Mouse (Mus musculus): ENCODE results near the gene Ebna1bp2.

DNA sequence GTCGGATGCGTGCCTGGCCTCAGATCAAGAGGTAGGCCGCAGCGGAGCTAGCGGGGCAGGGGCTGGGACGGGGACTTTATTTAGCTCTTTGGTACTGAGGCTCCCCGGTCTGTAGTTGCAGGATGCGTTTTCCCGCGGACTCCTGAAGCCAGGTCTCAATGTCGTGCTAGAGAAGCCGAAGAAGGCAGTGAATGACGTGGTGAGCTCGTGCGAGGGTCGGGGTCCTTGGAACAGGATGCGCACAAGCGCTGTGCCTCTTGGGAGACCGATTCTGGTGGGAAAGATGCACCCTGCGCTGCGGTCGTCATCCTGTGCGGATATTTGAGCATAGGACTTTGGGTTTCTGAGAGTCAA, 345 bp downstream of the Ebna1bp2 start:
- TF ChIP-seq POLR2A (IDR thresholded peaks at IDR 0.05; ENCODE audit: borderline replicate concordance, control insufficient read depth, low read depth, low read length) = no peak
- TF ChIP-seq CTCF (IDR thresholded peaks at IDR 0.05; ENCODE audit: control insufficient read depth, insufficient read depth, low read length) = no peak
